Mouse (Mus musculus) MEL (cell line): ENCODE data around the gene Fbxo17. TPM values are rescaled to one million over a fixed set of nuclear protein-coding genes. Genes with fewer than 3 reads are reported as not detected.
A peak's percentile ranks its signal among the peaks of the same experiment; 100 is the strongest.

Experiments used
- DNase-seq: peaks from one replicate; pipeline ENCODE4 v3.0.0; 2011; ENCODE audit warnings: low read depth, low spot score
- H3K27ac ChIP-seq: 2 replicates; pipeline ENCODE4 v1.5.1; 2012; ENCODE audit warnings: low read depth, mild to moderate bottlenecking, control low read depth, low read length, moderate library complexity; ENCODE audit not compliant: control insufficient read depth
- H3K27me3 ChIP-seq, 2 experiments: fragments of 150-350 bp in 1 of 2; sonication (generic) in 1 of 2; 2 replicates each; pipeline ENCODE4 v1.6.1; 2012; ENCODE audit warnings: low read length in 2 of 2, mild to moderate bottlenecking in 2 of 2, improper control_type of control experiment in 1 of 2, moderate library complexity in 1 of 2; ENCODE audit not compliant: insufficient read depth in 2 of 2, control insufficient read depth in 1 of 2
- H3K36me3 ChIP-seq, 2 experiments: 2 replicates each; pipeline ENCODE4 v1.6.1; 2012 to 2014; ENCODE audit warnings: low read length in 2 of 2, improper control_type of control experiment in 1 of 2, inconsistent platforms in 1 of 2, mild to moderate bottlenecking in 1 of 2; ENCODE audit not compliant: insufficient read depth in 2 of 2, control insufficient read depth in 1 of 2
- H3K4me1 ChIP-seq, 2 experiments: fragments of 150-350 bp in 1 of 2; sonication (generic) in 1 of 2; 2 replicates each; pipeline ENCODE4 v1.6.1; 2012; ENCODE audit warnings: low read length in 2 of 2, improper control_type of control experiment in 1 of 2, mild to moderate bottlenecking in 1 of 2; ENCODE audit not compliant: insufficient read depth in 2 of 2, control insufficient read depth in 1 of 2
- H3K4me3 ChIP-seq, 2 experiments: fragments of 150-350 bp in 1 of 2; sonication (generic) in 1 of 2; 2 replicates each; pipeline ENCODE4 v1.5.1; 2012; ENCODE audit warnings: low read depth in 2 of 2, low read length in 2 of 2, mild to moderate bottlenecking in 2 of 2, moderate library complexity in 2 of 2, control low read depth in 1 of 2, improper control_type of control experiment in 1 of 2; ENCODE audit not compliant: control insufficient read depth in 1 of 2, insufficient read depth in 1 of 2
- H3K79me2 ChIP-seq: 2 replicates; pipeline ENCODE4 v1.6.1; 2012; ENCODE audit warnings: mild to moderate bottlenecking, low read length, moderate library complexity; ENCODE audit not compliant: control insufficient read depth, poor library complexity, insufficient read depth
- H3K9ac ChIP-seq: 2 replicates; pipeline ENCODE4 v1.6.1; 2012; ENCODE audit warnings: low read depth, mild to moderate bottlenecking, control low read depth, low read length, moderate library complexity; ENCODE audit not compliant: control insufficient read depth, poor library complexity, severe bottlenecking
- H3K9me3 ChIP-seq: fragments of 150-350 bp; sonication (generic); replicated peaks from 2 replicates; pipeline ENCODE4 v1.6.1; 2012; ENCODE audit warnings: mild to moderate bottlenecking, low read length, improper control_type of control experiment, moderate library complexity; ENCODE audit not compliant: insufficient read depth
- BHLHE40 ChIP-seq: IDR thresholded peaks from 2 replicates; pipeline ENCODE4 v1.6.1; 2012; ENCODE audit warnings: low read depth, mild to moderate bottlenecking, inconsistent platforms, low read length, improper control_type of control experiment, borderline replicate concordance
- CHD1 ChIP-seq: IDR thresholded peaks from 2 replicates; pipeline ENCODE4 v1.6.1; 2012; ENCODE audit warnings: low read depth, mild to moderate bottlenecking, inconsistent platforms, low read length, improper control_type of control experiment
- CHD2 ChIP-seq: IDR thresholded peaks from 2 replicates; pipeline ENCODE4 v1.6.1; 2011; ENCODE audit warnings: low read length, improper control_type of control experiment
- CTCF ChIP-seq, 3 experiments: IDR thresholded peaks in 2 of 3; conservative IDR thresholded peaks in 1 of 3; 2 replicates each; pipeline ENCODE4 v1.5.1; 2011 to 2012; ENCODE audit warnings: low read length in 3 of 3, low read depth in 2 of 3, mild to moderate bottlenecking in 2 of 3, improper control_type of control experiment in 1 of 3, inconsistent platforms in 1 of 3, mixed read lengths in 1 of 3, moderate library complexity in 1 of 3; ENCODE audit not compliant: control insufficient read depth in 1 of 3, insufficient read depth in 1 of 3, poor library complexity in 1 of 3, severe bottlenecking in 1 of 3
- E2F4 ChIP-seq: IDR thresholded peaks from 2 replicates; pipeline ENCODE4 v1.6.1; 2011; ENCODE audit warnings: low read depth, low read length, improper control_type of control experiment, borderline replicate concordance
- ELF1 ChIP-seq: IDR thresholded peaks from 2 replicates; pipeline ENCODE4 v1.6.1; 2014; ENCODE audit warnings: low read depth, mild to moderate bottlenecking, inconsistent platforms, low read length, improper control_type of control experiment, moderate library complexity
- HCFC1 ChIP-seq: IDR thresholded peaks from 2 replicates; pipeline ENCODE4 v1.6.1; 2012; ENCODE audit warnings: low read depth, mild to moderate bottlenecking, inconsistent platforms, low read length, improper control_type of control experiment, moderate library complexity
- KAT2A ChIP-seq: conservative IDR thresholded peaks from 2 replicates; pipeline ENCODE4 v1.6.1; 2012; ENCODE audit warnings: low read depth, low read length, improper control_type of control experiment, inconsistent platforms
- MAX ChIP-seq: IDR thresholded peaks from 2 replicates; pipeline ENCODE4 v1.6.1; 2011; ENCODE audit warnings: low read length, improper control_type of control experiment
- MYB ChIP-seq: IDR thresholded peaks from 2 replicates; pipeline ENCODE4 v1.6.1; 2011; ENCODE audit warnings: mild to moderate bottlenecking, low read depth, low read length, improper control_type of control experiment
- NELFE ChIP-seq: IDR thresholded peaks from 2 replicates; pipeline ENCODE4 v1.6.1; 2011; ENCODE audit warnings: low read depth, low read length, improper control_type of control experiment
- NRF1 ChIP-seq: IDR thresholded peaks from 2 replicates; pipeline ENCODE4 v1.6.1; 2014; ENCODE audit warnings: low read depth, mild to moderate bottlenecking, inconsistent platforms, low read length, improper control_type of control experiment, moderate library complexity; ENCODE audit not compliant: poor library complexity, insufficient read depth, severe bottlenecking
- POLR2A ChIP-seq, 2 experiments: IDR thresholded peaks; 2 replicates each; pipeline ENCODE4 v1.6.1; 2011 to 2012; ENCODE audit warnings: low read length in 2 of 2, mild to moderate bottlenecking in 2 of 2, control low read depth in 1 of 2, improper control_type of control experiment in 1 of 2, low read depth in 1 of 2, moderate library complexity in 1 of 2; ENCODE audit not compliant: control insufficient read depth in 1 of 2, insufficient read depth in 1 of 2, poor library complexity in 1 of 2
- POLR2AphosphoS2 ChIP-seq: IDR thresholded peaks from 2 replicates; pipeline ENCODE4 v1.6.1; 2011; ENCODE audit warnings: low read length, improper control_type of control experiment
- RAD21 ChIP-seq: IDR thresholded peaks from 2 replicates; pipeline ENCODE4 v1.6.1; 2011; ENCODE audit warnings: mild to moderate bottlenecking, low read depth, low read length, improper control_type of control experiment
- RCOR1 ChIP-seq: IDR thresholded peaks from 2 replicates; pipeline ENCODE4 v1.6.1; 2012; ENCODE audit warnings: low read depth, mild to moderate bottlenecking, inconsistent platforms, low read length, improper control_type of control experiment
- SIN3A ChIP-seq: IDR thresholded peaks from 2 replicates; pipeline ENCODE4 v1.6.1; 2012; ENCODE audit warnings: low read length, improper control_type of control experiment, inconsistent platforms
- TCF12 ChIP-seq: IDR thresholded peaks from 2 replicates; pipeline ENCODE4 v1.6.1; 2014; ENCODE audit warnings: low read depth, mild to moderate bottlenecking, inconsistent platforms, low read length, improper control_type of control experiment, moderate library complexity
- USF2 ChIP-seq, 2 experiments: IDR thresholded peaks; 2 replicates each; pipeline ENCODE4 v1.6.1; 2011 to 2012; ENCODE audit warnings: improper control_type of control experiment in 2 of 2, low read length in 2 of 2, borderline replicate concordance in 1 of 2, inconsistent platforms in 1 of 2, low read depth in 1 of 2, mild to moderate bottlenecking in 1 of 2; ENCODE audit not compliant: insufficient read depth in 1 of 2
- ZMIZ1 ChIP-seq: IDR thresholded peaks from 2 replicates; pipeline ENCODE4 v1.6.1; 2012; ENCODE audit warnings: low read depth, mild to moderate bottlenecking, inconsistent platforms, low read length, improper control_type of control experiment, moderate library complexity
- ZNF384 ChIP-seq: IDR thresholded peaks from 2 replicates; pipeline ENCODE4 v1.6.1; 2012; ENCODE audit warnings: low read depth, mild to moderate bottlenecking, inconsistent platforms, low read length, improper control_type of control experiment
- polyA plus RNA-seq, 2 experiments: library from polyadenylated mRNA; stranded (reverse) in 1 of 2; unstranded in 1 of 2; fragments of >175 nt in 1 of 2; fragments of >200 nt in 1 of 2; gene quantifications; 2 replicates each; pipeline versions ENCODE4 v1.2.1 to v1.2.4; 2012; ENCODE audit warnings: low replicate concordance in 2 of 2, low read depth in 1 of 2; ENCODE audit not compliant: insufficient read length in 2 of 2, insufficient read depth in 1 of 2, missing spikeins in 1 of 2
- total RNA-seq: library from RNA; depleted of rRNA; stranded (reverse); fragments of 300-350 nt; gene quantifications from 2 replicates; pipeline ENCODE4 v1.2.3, GENCODE M21; 2012

Gene Fbxo17
- total and polyA plus RNA-seq, 3 experiments: 0.43 TPM; not detected in 2

DNA sequence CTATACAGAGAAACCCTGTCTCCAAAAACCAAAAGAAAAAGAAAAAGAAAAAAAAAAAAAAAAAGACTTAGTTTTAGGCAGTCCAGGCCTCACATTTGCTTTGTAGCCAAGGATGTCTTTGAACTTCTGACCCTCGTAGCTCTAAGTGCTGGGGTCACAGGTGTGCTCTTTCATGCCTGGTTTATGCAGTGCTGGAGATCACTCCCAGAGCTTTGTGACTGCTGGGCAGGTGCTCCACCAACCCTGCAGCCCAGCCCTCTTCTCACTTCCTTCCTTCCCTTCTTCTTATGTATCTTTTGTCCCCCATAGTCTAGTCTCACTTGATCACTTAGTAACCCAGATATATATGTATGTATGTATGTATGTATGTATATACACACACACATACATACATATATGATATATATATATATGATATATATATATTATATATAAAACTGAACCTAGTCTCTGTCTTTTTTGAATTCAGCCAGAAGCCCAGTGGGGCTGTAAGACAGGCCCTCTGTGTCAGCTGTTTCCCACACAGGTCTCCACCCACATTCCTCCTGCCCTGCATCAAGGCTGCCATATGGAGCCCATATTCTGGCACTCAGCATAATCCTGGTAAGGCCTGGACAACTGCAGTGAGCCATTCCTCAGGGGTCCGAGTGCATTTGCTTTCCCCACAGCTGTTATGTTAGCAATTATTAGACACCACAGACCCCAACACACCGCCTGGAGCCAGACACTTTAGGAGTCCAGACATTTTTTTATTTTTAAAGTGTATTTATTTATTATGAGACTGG lies 4.3 kb downstream of the Fbxo17 start:
- DNase-seq: no peak
- no peak overlapping the region for H3K9ac ChIP-seq
- H3K4me1 ChIP-seq: no peaks in the 10 kb centered on the region
- no peaks in the 10 kb centered on the region; a peak in 1 of 4 replicates for H3K27me3 ChIP-seq
- no peaks in the 10 kb centered on the region for H3K9me3 ChIP-seq
- TF ChIP-seq POLR2AphosphoS2: no peak
- H3K27ac ChIP-seq: no peak overlapping the region
- no peaks in the 10 kb centered on the region for H3K36me3 ChIP-seq
- H3K79me2 ChIP-seq: no peaks in the 10 kb centered on the region
- no peak overlapping the region for H3K4me3 ChIP-seq

GRCm38 (mm10) chr7:28722079-28722478 lies 5.5 kb downstream of the Fbxo17 start:
- no peaks in the 10 kb centered on the region; a peak in 1 of 4 replicates for H3K27me3 ChIP-seq
- H3K9me3 ChIP-seq: no peaks in the 10 kb centered on the region
- H3K36me3 ChIP-seq: no peaks in the 10 kb centered on the region
- no peaks in the 10 kb centered on the region for H3K79me2 ChIP-seq
- H3K4me1 ChIP-seq: no peaks in the 10 kb centered on the region
- no peak overlapping the region for H3K9ac ChIP-seq
- H3K4me3 ChIP-seq: no peak overlapping the region
- TF ChIP-seq ZMIZ1 (no peak), RAD21 (peak; percentile 19), ELF1 (no peak), RCOR1 (no peak), CTCF (IDR thresholded peaks at IDR 0.05 in 2 of 3, conservative IDR thresholded peaks at IDR 0.05 in 1 of 3; ENCODE audit: control insufficient read depth in 1 of 3, insufficient read depth in 1 of 3, low read depth in 2 of 3, low read length in 3 of 3, poor library complexity in 1 of 3, severe bottlenecking in 1 of 3) (peak; percentile 32 to 51 (median 43); a peak in 5 of 6 replicates), NRF1 (no peak)
- DNase-seq: peak; percentile 60
- no peak overlapping the region for H3K27ac ChIP-seq

DNA sequence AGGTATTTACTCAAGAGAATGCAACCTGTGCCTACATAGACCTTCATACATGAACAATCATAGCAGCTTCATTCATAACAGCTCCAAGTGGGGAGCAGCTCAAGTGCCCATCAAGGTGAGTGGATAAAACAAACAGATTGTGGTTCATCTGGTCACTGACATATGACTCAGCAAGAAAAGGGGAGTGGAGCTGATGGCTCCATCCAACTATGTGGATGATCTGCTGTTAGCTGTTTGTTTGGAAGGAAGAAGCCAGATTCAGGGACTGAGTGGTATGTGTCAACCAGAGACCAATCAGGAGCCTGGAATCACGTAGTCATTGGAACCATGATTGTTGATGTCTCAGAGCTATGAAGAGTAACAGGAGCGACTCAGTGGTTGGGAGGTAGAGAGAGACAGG lies 8.0 kb downstream of the Fbxo17 start:
- H3K4me3 ChIP-seq: no peak overlapping the region
- no peaks in the 10 kb centered on the region for H3K27me3 ChIP-seq
- no peaks in the 10 kb centered on the region for H3K36me3 ChIP-seq
- no peaks in the 10 kb centered on the region for H3K4me1 ChIP-seq
- no peak overlapping the region for H3K9ac ChIP-seq
- H3K79me2 ChIP-seq: no peaks in the 10 kb centered on the region
- no peak for TF ChIP-seq MAX
- TF ChIP-seq SIN3A: no peak
- no peak for TF ChIP-seq NELFE
- TF ChIP-seq ZNF384: no peak
- TF ChIP-seq E2F4: no peak
- TF ChIP-seq USF2 (IDR thresholded peaks at IDR 0.05; ENCODE audit: borderline replicate concordance in 1 of 2, insufficient read depth in 1 of 2, low read depth in 1 of 2, low read length in 2 of 2): no peak
- no peak for TF ChIP-seq TCF12
- TF ChIP-seq CHD1: no peak
- no peak for TF ChIP-seq RAD21
- TF ChIP-seq HCFC1: no peak
- TF ChIP-seq MYB: no peak
- TF ChIP-seq ELF1: no peak
- TF ChIP-seq CHD2: no peak
- no peak for TF ChIP-seq NRF1
- no peak for TF ChIP-seq POLR2A (IDR thresholded peaks at IDR 0.05; ENCODE audit: control insufficient read depth in 1 of 2, insufficient read depth in 1 of 2, low read depth in 1 of 2, low read length in 2 of 2, poor library complexity in 1 of 2)
- TF ChIP-seq BHLHE40: no peak
- no peak for TF ChIP-seq KAT2A
- DNase-seq: no peak
- no peaks in the 10 kb centered on the region for H3K9me3 ChIP-seq
- H3K27ac ChIP-seq: no peak overlapping the region
